Mouse (Mus musculus): Measurements from ENCODE around the gene Mdm2. TPM values are rescaled to one million over a fixed set of nuclear protein-coding genes. Genes with fewer than 3 reads are reported as not detected.
"Not testable (repeated sequence)": the region's sequence is repeated elsewhere in the genome, so short reads cannot be mapped to it uniquely, and the experiment has no call there.

Mdm2 gene
- total and polyA plus RNA-seq, 3 experiments = 79.8 to 136 (median 112) TPM

DNA sequence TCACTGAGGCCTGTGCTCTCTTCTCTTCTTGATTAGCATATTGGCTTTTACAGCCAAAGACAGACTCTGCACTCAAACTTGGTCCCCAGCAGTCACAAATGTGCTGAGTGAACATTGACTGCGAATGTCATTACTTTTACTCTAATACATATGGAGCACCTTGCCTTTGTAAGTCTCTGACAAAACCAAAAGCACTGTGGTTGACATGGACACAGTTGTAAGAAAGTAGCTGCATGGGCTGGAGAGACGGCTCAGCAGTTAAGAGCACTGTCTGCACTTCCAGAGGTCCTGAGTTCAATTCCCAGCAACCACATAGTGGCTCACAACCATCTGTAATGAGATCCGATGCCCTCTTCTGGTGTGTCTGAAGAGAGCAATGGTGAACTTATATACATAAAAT, 47.8 kb upstream of the Mdm2 start:
- in situ Hi-C loops (cut with MboI; ENCODE audit: low pct_ligation_motif_present, low pct_unique_long_range_greater_than_20kb, low sequenced_read_pairs); H3K27ac ChIP-seq (ENCODE audit: insufficient read depth, low read depth); H3K9me3 ChIP-seq (replicated peaks; ENCODE audit: low read length); H3K27me3 ChIP-seq (replicated peaks); H3K4me1 ChIP-seq (ENCODE audit: control insufficient read depth in 1 of 2, insufficient read depth in 2 of 2); DNase-seq (ENCODE audit: extremely low read depth); H3K4me3 ChIP-seq (replicated peaks in 1 of 3; ENCODE audit: low read depth in 2 of 3, low read length in 2 of 3, poor library complexity in 1 of 3); dilution Hi-C loops (cut with MboI; ENCODE audit: extremely low pct_ligation_motif_present, extremely low pct_unique_long_range_greater_than_20kb, low sequenced_read_pairs); H3K4me2 ChIP-seq (ENCODE audit: insufficient read depth, low read depth, poor library complexity, severe bottlenecking); H3K79me2 ChIP-seq (replicated peaks; ENCODE audit: control insufficient read depth, extremely low read depth, insufficient read depth, poor library complexity, severe bottlenecking); H3K9ac ChIP-seq (ENCODE audit: insufficient read depth, low read depth): not testable (repeated sequence)
- H3K36me3 ChIP-seq (replicated peaks in 1 of 2; ENCODE audit: control insufficient read depth in 1 of 2, insufficient read depth in 1 of 2, low read length in 1 of 2) = peaks cover 65 to 90% of the 10 kb centered on the region in 2 experiments

DNA sequence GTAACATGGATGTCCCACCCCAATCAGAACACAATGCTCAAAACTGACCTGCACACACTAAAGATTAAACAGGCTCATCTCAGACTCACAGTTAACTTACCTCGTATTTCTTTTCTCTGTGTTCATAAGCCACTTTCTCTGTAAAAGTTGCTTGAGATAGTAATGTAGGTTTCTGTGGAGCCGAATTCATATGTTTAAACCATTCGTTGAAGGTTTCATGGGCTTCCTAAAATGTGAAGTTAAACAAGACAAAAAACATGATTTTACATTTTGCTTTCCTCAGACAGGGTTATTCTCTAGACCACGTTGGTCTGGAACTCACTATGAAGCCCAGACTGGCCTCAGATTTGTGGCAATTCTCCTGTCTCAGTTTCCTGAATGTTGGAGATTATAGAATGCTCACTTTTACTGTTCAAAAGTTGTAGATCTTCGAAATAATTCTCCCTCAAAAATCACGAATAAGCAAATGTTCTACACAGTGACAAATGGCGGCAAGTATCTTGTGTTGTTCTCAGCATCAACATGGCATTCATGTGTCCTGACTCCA, 47.3 kb upstream of the Mdm2 start:
- no peaks in the 10 kb centered on the region for H3K4me1 ChIP-seq (ENCODE audit: control insufficient read depth in 1 of 2, insufficient read depth in 2 of 2)
- H3K36me3 ChIP-seq (replicated peaks in 1 of 2; ENCODE audit: control insufficient read depth in 1 of 2, insufficient read depth in 1 of 2, low read length in 1 of 2) = peaks cover 66 to 91% of the 10 kb centered on the region in 2 experiments
- H3K9ac ChIP-seq (ENCODE audit: insufficient read depth, low read depth) = no peak overlapping the region
- DNase-seq (ENCODE audit: extremely low read depth) = no peak
- dilution Hi-C loops (cut with MboI; ENCODE audit: extremely low pct_ligation_motif_present, extremely low pct_unique_long_range_greater_than_20kb, low sequenced_read_pairs) = no loop called here
- H3K4me3 ChIP-seq (replicated peaks in 1 of 3; ENCODE audit: low read depth in 2 of 3, low read length in 2 of 3, poor library complexity in 1 of 3) = no peak overlapping the region
- no peaks in the 10 kb centered on the region for H3K79me2 ChIP-seq (replicated peaks; ENCODE audit: control insufficient read depth, extremely low read depth, insufficient read depth, poor library complexity, severe bottlenecking)
- no peak overlapping the region for H3K27ac ChIP-seq (ENCODE audit: insufficient read depth, low read depth)
- in situ Hi-C loops (cut with MboI; ENCODE audit: low pct_ligation_motif_present, low pct_unique_long_range_greater_than_20kb, low sequenced_read_pairs) = no loop called here
- H3K27me3 ChIP-seq (replicated peaks) = no peaks in the 10 kb centered on the region
- TF ChIP-seq NELFE (IDR thresholded peaks at IDR 0.05; ENCODE audit: low read depth, low read length) = no peak
- H3K4me2 ChIP-seq (ENCODE audit: insufficient read depth, low read depth, poor library complexity, severe bottlenecking) = no peak overlapping the region
- no peaks in the 10 kb centered on the region for H3K9me3 ChIP-seq (replicated peaks; ENCODE audit: low read length)

DNA sequence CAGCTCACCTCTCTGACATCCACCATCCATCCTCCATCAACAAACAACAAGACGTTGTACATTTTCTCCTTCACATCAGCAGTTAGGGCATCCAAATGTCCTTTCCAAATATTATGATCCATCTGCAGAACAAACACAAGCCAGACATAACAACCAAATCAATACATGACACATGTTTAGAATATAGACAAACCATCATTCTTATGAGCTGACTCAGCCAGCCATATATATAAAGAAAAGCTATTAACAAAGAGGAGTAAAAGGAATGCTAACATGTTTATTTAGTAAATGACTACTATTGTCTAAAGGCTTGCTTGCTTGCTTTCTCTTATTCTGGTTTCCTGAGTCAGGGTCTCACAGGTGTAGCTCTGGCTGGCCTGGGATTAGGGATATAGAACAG, 46.7 kb upstream of the Mdm2 start:
- Histone ChIP-seq H3K4me1 (ENCODE audit: control insufficient read depth in 1 of 2, insufficient read depth in 2 of 2) (no peaks in the 10 kb centered on the region), H3K9ac (ENCODE audit: insufficient read depth, low read depth) (no peak overlapping the region), H3K4me2 (ENCODE audit: insufficient read depth, low read depth, poor library complexity, severe bottlenecking) (no peak overlapping the region), H3K27me3 (replicated peaks) (no peaks in the 10 kb centered on the region), H3K4me3 (replicated peaks in 1 of 3; ENCODE audit: low read depth in 2 of 3, low read length in 2 of 3, poor library complexity in 1 of 3) (no peak overlapping the region), H3K36me3 (replicated peaks in 1 of 2; ENCODE audit: control insufficient read depth in 1 of 2, insufficient read depth in 1 of 2, low read length in 1 of 2) (peaks cover 65 to 90% of the 10 kb centered on the region in 2 experiments), H3K9me3 (replicated peaks; ENCODE audit: low read length) (no peaks in the 10 kb centered on the region), H3K79me2 (replicated peaks; ENCODE audit: control insufficient read depth, extremely low read depth, insufficient read depth, poor library complexity, severe bottlenecking) (no peaks in the 10 kb centered on the region), H3K27ac (ENCODE audit: insufficient read depth, low read depth) (no peak overlapping the region)
- no peak for DNase-seq (ENCODE audit: extremely low read depth)
- dilution Hi-C loops (cut with MboI; ENCODE audit: extremely low pct_ligation_motif_present, extremely low pct_unique_long_range_greater_than_20kb, low sequenced_read_pairs) (no loop called here), in situ Hi-C loops (cut with MboI; ENCODE audit: low pct_ligation_motif_present, low pct_unique_long_range_greater_than_20kb, low sequenced_read_pairs) (no loop called here)
- TF ChIP-seq ETS1 (conservative IDR thresholded peaks at IDR 0.05; ENCODE audit: low read depth, low read length) = no peak

DNA sequence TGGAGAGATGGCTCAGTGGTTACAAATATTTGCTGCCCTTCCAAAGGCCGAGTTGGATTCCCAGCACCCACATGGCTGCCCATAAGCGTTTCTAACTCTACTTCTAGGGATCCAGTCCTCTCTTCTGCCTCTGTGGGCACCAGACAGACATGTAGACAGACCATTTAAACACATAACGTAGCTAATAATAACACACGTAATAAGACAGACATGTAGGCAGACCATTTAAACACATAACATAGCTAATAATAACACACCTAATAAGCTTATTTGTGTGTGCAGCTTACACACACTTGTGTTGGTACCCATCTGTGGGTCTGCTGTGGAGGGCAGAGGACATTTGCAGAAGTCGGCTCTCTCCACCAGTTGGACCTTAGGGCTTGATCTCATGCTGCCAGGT, 46.2 kb upstream of the Mdm2 start:
- Histone ChIP-seq H3K36me3 (replicated peaks in 1 of 2; ENCODE audit: control insufficient read depth in 1 of 2, insufficient read depth in 1 of 2, low read length in 1 of 2) (peaks cover 66 to 90% of the 10 kb centered on the region in 2 experiments), H3K27ac (ENCODE audit: insufficient read depth, low read depth) (no peak overlapping the region), H3K4me2 (ENCODE audit: insufficient read depth, low read depth, poor library complexity, severe bottlenecking) (no peak overlapping the region), H3K27me3 (replicated peaks) (no peaks in the 10 kb centered on the region), H3K4me1 (ENCODE audit: control insufficient read depth in 1 of 2, insufficient read depth in 2 of 2) (no peaks in the 10 kb centered on the region), H3K9me3 (replicated peaks; ENCODE audit: low read length) (peaks cover 4% of the 10 kb centered on the region), H3K4me3 (replicated peaks in 1 of 3; ENCODE audit: low read depth in 2 of 3, low read length in 2 of 3, poor library complexity in 1 of 3) (no peak overlapping the region), H3K79me2 (replicated peaks; ENCODE audit: control insufficient read depth, extremely low read depth, insufficient read depth, poor library complexity, severe bottlenecking) (no peaks in the 10 kb centered on the region), H3K9ac (ENCODE audit: insufficient read depth, low read depth) (no peak overlapping the region)
- dilution Hi-C loops (cut with MboI; ENCODE audit: extremely low pct_ligation_motif_present, extremely low pct_unique_long_range_greater_than_20kb, low sequenced_read_pairs) (no loop called here), in situ Hi-C loops (cut with MboI; ENCODE audit: low pct_ligation_motif_present, low pct_unique_long_range_greater_than_20kb, low sequenced_read_pairs) (no loop called here)
- DNase-seq (ENCODE audit: extremely low read depth) = no peak
- no peak for TF ChIP-seq USF2 (conservative IDR thresholded peaks at IDR 0.05; ENCODE audit: low read depth, low read length)
- TF ChIP-seq PAX5 (IDR thresholded peaks at IDR 0.05; ENCODE audit: low read length) = no peak
- no peak for TF ChIP-seq ZKSCAN1 (IDR thresholded peaks at IDR 0.05; ENCODE audit: borderline replicate concordance, low read depth, low read length)
- no peak for TF ChIP-seq JUND (conservative IDR thresholded peaks at IDR 0.05; ENCODE audit: low read depth, low read length)
- TF ChIP-seq IRF4 (IDR thresholded peaks at IDR 0.05; ENCODE audit: low read depth, low read length) = no peak
